Mouse (Mus musculus) spleen, adult 2 months (tissue): ENCODE measurements around the gene Iqsec2. TPM values are rescaled to one million over a fixed set of nuclear protein-coding genes. Genes with fewer than 3 reads are reported as not detected.
A peak's percentile ranks its signal among the peaks of the same experiment; 100 is the strongest.

Experiments used
- DNase-seq, 2 experiments: peaks; one replicate each; pipeline versions ENCODE4 v3.0.0 to v3.0.0-alpha.2; 2012 to 2021; ENCODE audit warnings: low spot score in 2 of 2, low read depth in 1 of 2
- H3K27ac ChIP-seq: fragments of 200-500 bp; 2 replicates; pipeline ENCODE4 v1.5.1; 2012; ENCODE audit warnings: low read length, inconsistent platforms; ENCODE audit not compliant: insufficient read depth
- H3K27me3 ChIP-seq: fragments of 200-500 bp; 2 replicates; pipeline ENCODE4 v1.6.1; 2012; ENCODE audit warnings: mild to moderate bottlenecking, moderate library complexity, low read length, inconsistent platforms; ENCODE audit not compliant: control insufficient read depth, insufficient read depth
- H3K36me3 ChIP-seq: fragments of 200-500 bp; 2 replicates; pipeline ENCODE4 v1.6.1; 2012; ENCODE audit warnings: mild to moderate bottlenecking, low read length, inconsistent platforms; ENCODE audit not compliant: control insufficient read depth, insufficient read depth
- H3K4me1 ChIP-seq: fragments of 200-500 bp; 2 replicates; pipeline ENCODE4 v1.6.1; 2011; ENCODE audit warnings: inconsistent platforms; ENCODE audit not compliant: control insufficient read depth, insufficient read depth, insufficient read length
- H3K4me3 ChIP-seq: fragments of 200-500 bp; 2 replicates; pipeline ENCODE4 v1.5.1; 2011; ENCODE audit warnings: mild to moderate bottlenecking, inconsistent platforms; ENCODE audit not compliant: insufficient read depth, insufficient read length; ENCODE audit errors: extremely low read depth
- CTCF ChIP-seq: fragments of 200-500 bp; IDR thresholded peaks from 2 replicates; pipeline ENCODE4 v1.5.1; 2011; ENCODE audit warnings: mild to moderate bottlenecking, inconsistent platforms; ENCODE audit not compliant: insufficient read depth, insufficient read length, insufficient replicate concordance; ENCODE audit errors: extremely low read depth
- POLR2A ChIP-seq: fragments of 200-500 bp; IDR thresholded peaks from 2 replicates; pipeline ENCODE4 v1.6.1; 2011; ENCODE audit warnings: low read depth, low read length, inconsistent platforms
- WGBS: fragments of 180-500 bp; shearing (Covaris S2); methylation state at CpG from one replicate; pipeline ENCODE4 v1.1.7; 2018; 5-methylcytosine and 5-hydroxymethylcytosine counted together
- polyA plus RNA-seq: library from polyadenylated mRNA; depleted of rRNA; stranded (reverse); fragments of >200 nt; gene quantifications from 2 replicates; pipeline ENCODE4 v1.2.3, GENCODE M21; 2012

The Iqsec2 gene
- polyA plus RNA-seq, 1 experiment = 6.6 TPM

GRCm38 (mm10) chrX:152178843-152179545 is 34.9 kb downstream of the Iqsec2 start:
- TF ChIP-seq POLR2A = no peak
- no peak for TF ChIP-seq CTCF
- H3K27me3 ChIP-seq = no peaks in the 10 kb centered on the region
- H3K36me3 ChIP-seq = no peaks in the 10 kb centered on the region
- DNase-seq = no peak
- H3K4me1 ChIP-seq = peaks cover 4% of the 10 kb centered on the region; the same call in 1 of the 2 replicates
- H3K27ac ChIP-seq = no peak overlapping the region
- H3K4me3 ChIP-seq = peak overlapping the region; percentile 34; the same call in 1 of the 2 replicates
- 42% methylated on average over 8 of the region's 8 CpGs for WGBS

GRCm38 (mm10) chrX:152179670-152180656 is 35.9 kb downstream of the Iqsec2 start:
- 31% methylated on average over 7 of the region's 7 CpGs for WGBS
- H3K4me3 ChIP-seq = no peak overlapping the region; the same call in 1 of the 2 replicates
- no peaks in the 10 kb centered on the region for H3K36me3 ChIP-seq
- peaks cover 4% of the 10 kb centered on the region; the same call in 1 of the 2 replicates for H3K4me1 ChIP-seq
- no peak for DNase-seq
- H3K27me3 ChIP-seq = no peaks in the 10 kb centered on the region
- no peak for TF ChIP-seq POLR2A
- no peak for TF ChIP-seq CTCF
- H3K27ac ChIP-seq = no peak overlapping the region

- Histone ChIP-seq H3K27me3 (no peaks in the 10 kb centered on the region), H3K36me3 (no peaks in the 10 kb centered on the region), H3K4me1 (no peaks in the 10 kb centered on the region), H3K4me3 (no peak overlapping the region), H3K27ac (no peak overlapping the region)
- no peak for DNase-seq
- TF ChIP-seq CTCF (no peak), POLR2A (no peak)
Measured at GRCm38 (mm10) chrX:152187151-152187550, 43.1 kb downstream of the Iqsec2 start.

GRCm38 (mm10) chrX:152191266-152191665 is 47.2 kb downstream of the Iqsec2 start:
- Histone ChIP-seq H3K4me1 (no peaks in the 10 kb centered on the region), H3K36me3 (no peaks in the 10 kb centered on the region), H3K27me3 (no peaks in the 10 kb centered on the region), H3K4me3 (no peak overlapping the region), H3K27ac (no peak overlapping the region)
- TF ChIP-seq POLR2A = no peak
- TF ChIP-seq CTCF = no peak
- DNase-seq = no peak
- WGBS = 64% methylated on average over 1 of the region's 1 CpGs

- no peaks in the 10 kb centered on the region for H3K27me3 ChIP-seq
- TF ChIP-seq POLR2A = no peak
- no peak overlapping the region for H3K27ac ChIP-seq
Measured at GRCm38 (mm10) chrX:152197814-152198648, 54.0 kb downstream of the Iqsec2 start.

GRCm38 (mm10) chrX:152201737-152202421 is 57.8 kb downstream of the Iqsec2 start:
- DNase-seq = no peak
- no peaks in the 10 kb centered on the region for H3K27me3 ChIP-seq
- WGBS = 58% methylated on average over 4 of the region's 4 CpGs

More at GRCm38 (mm10) chrX:152197814-152198648, 54.0 kb downstream of the Iqsec2 start:
- WGBS = 91% methylated on average over 1 of the region's 1 CpGs
- peaks cover 2% of the 10 kb centered on the region; the same call in 1 of the 2 replicates for H3K4me1 ChIP-seq
- H3K36me3 ChIP-seq = no peaks in the 10 kb centered on the region
- DNase-seq = no peak
- H3K4me3 ChIP-seq = no peak overlapping the region

More at GRCm38 (mm10) chrX:152201737-152202421, 57.8 kb downstream of the Iqsec2 start:
- Histone ChIP-seq H3K27ac (no peak overlapping the region), H3K4me3 (no peak overlapping the region), H3K4me1 (peaks cover 2% of the 10 kb centered on the region; the same call in 1 of the 2 replicates), H3K36me3 (no peaks in the 10 kb centered on the region)
- no peak for TF ChIP-seq POLR2A
- no peak for TF ChIP-seq CTCF
